Mouse (Mus musculus): ENCODE data around the gene Lypd6. TPM values are rescaled to one million over a fixed set of nuclear protein-coding genes. Genes with fewer than 3 reads are reported as not detected.

Gene Lypd6
- polyA plus RNA-seq, 1 experiment from 2014 or later: 9.6 TPM

DNA sequence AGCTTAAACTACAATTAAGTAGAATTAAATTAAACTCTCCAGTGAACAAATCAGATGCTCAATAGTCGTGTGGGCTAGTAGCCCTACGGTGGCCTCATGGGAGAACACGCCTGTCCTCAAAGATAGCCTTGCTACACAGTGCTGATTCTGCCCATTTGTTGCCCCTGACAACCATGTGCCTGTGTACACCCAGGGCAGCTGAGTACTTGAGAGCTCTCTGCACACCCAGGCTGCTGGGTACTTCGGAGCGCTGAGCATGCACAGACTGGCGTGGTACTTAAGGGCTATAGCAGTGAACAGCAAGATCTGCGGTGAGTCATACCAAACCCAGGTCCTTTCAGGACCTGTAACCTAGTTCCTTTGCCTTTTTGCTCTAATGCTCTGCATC lies 84.0 kb downstream of the Lypd6 start:
- ATAC-seq (replicated peaks; ENCODE audit: low FRiP score): peak; percentile 66
- WGBS: 83% methylated on average over 7 of the region's 7 CpGs
- H3K27ac ChIP-seq: no peak overlapping the region

DNA sequence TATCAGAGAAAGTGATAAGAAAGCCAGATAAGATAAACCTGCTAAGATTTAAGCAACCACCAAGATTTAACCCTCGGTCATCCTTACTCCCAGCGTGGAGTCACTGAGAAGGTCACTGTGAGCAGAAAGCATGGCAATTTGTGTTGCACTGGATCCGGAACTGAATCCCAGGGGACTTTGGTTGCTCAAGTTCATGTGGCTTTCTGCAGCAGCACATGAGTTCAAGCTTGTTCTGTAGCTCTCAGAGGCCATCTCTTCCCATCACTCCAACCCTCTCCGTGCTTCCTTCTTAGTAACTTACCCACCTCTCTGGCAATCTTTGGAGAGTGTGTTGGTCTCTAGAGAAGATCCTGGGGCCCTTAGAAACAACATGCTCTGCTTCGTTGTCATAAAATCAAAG lies 84.6 kb downstream of the Lypd6 start:
- no peak overlapping the region for H3K27ac ChIP-seq

More for the DNA sequence above, 84.0 kb downstream of the Lypd6 start:
- H3K4me1 ChIP-seq: peaks cover 7% of the 10 kb centered on the region; the same call in 1 of the 2 replicates
- no peak overlapping the region for H3K4me2 ChIP-seq
- no peaks in the 10 kb centered on the region for H3K9me3 ChIP-seq (replicated peaks)
- no peak overlapping the region for H3K9ac ChIP-seq
- H3K36me3 ChIP-seq: no peaks in the 10 kb centered on the region
- no peak overlapping the region for H3K4me3 ChIP-seq (replicated peaks)
- no peaks in the 10 kb centered on the region for H3K27me3 ChIP-seq

GRCm38 (mm10) chr2:50151401-50151800 lies 85.2 kb downstream of the Lypd6 start:
- Histone ChIP-seq H3K36me3 (no peaks in the 10 kb centered on the region), H3K4me1 (peaks cover 7% of the 10 kb centered on the region; the same call in 1 of the 2 replicates), H3K9ac (no peak overlapping the region), H3K9me3 (replicated peaks) (no peaks in the 10 kb centered on the region), H3K27ac (no peak overlapping the region), H3K27me3 (no peaks in the 10 kb centered on the region), H3K4me3 (replicated peaks) (no peak overlapping the region), H3K4me2 (no peak overlapping the region)
- WGBS: 60% methylated on average over 2 of the region's 2 CpGs
- no peak for ATAC-seq (replicated peaks; ENCODE audit: low FRiP score)

More for the DNA sequence above, 84.6 kb downstream of the Lypd6 start:
- 78% methylated on average over 5 of the region's 5 CpGs for WGBS
- H3K27me3 ChIP-seq: no peaks in the 10 kb centered on the region
- no peaks in the 10 kb centered on the region for H3K9me3 ChIP-seq (replicated peaks)
- ATAC-seq (replicated peaks; ENCODE audit: low FRiP score): no peak
- no peaks in the 10 kb centered on the region for H3K36me3 ChIP-seq
- H3K9ac ChIP-seq: no peak overlapping the region
- H3K4me3 ChIP-seq (replicated peaks): no peak overlapping the region
- H3K4me1 ChIP-seq: peaks cover 7% of the 10 kb centered on the region; the same call in 1 of the 2 replicates
- H3K4me2 ChIP-seq: no peak overlapping the region

- no peak for ATAC-seq (replicated peaks; ENCODE audit: low FRiP score)
- WGBS: 80% methylated on average over 3 of the region's 3 CpGs
- H3K9ac ChIP-seq: no peak overlapping the region
- no peaks in the 10 kb centered on the region for H3K9me3 ChIP-seq (replicated peaks)
- no peaks in the 10 kb centered on the region for H3K27me3 ChIP-seq
- H3K36me3 ChIP-seq: no peaks in the 10 kb centered on the region
- no peak overlapping the region for H3K4me3 ChIP-seq (replicated peaks)
- no peak overlapping the region for H3K27ac ChIP-seq
- H3K4me2 ChIP-seq: no peak overlapping the region
- peaks cover 7% of the 10 kb centered on the region; the same call in 1 of the 2 replicates for H3K4me1 ChIP-seq
Measured at GRCm38 (mm10) chr2:50151879-50152278, 85.7 kb downstream of the Lypd6 start.

DNA sequence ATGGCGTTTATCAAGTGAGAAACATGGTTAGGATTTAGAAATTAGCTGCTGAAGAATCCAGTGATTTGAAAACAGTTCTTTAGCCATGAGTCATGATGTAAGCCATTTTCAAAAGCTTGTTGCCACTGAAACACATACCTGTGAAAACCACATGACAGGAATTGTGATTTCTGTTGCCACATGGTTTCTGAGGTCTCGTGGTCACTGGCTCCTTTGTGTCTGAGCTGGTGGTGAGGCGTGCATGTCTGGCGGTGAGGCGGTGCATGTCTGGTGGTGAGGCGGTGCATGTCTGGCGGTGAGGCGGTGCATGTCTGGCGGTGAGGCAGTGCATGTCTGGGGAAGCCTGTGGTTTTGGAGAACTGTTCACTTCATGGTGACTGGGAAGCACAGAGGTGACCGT lies 89.8 kb downstream of the Lypd6 start:
- 91% methylated on average over 10 of the region's 10 CpGs for WGBS
- H3K4me2 ChIP-seq: no peak overlapping the region
- H3K9ac ChIP-seq: no peak overlapping the region
- no peak for ATAC-seq (replicated peaks; ENCODE audit: low FRiP score)
- no peak overlapping the region for H3K4me3 ChIP-seq (replicated peaks)
- H3K4me1 ChIP-seq: no peaks in the 10 kb centered on the region
- no peak overlapping the region for H3K27ac ChIP-seq
- no peaks in the 10 kb centered on the region for H3K27me3 ChIP-seq
- H3K36me3 ChIP-seq: no peaks in the 10 kb centered on the region
- no peaks in the 10 kb centered on the region for H3K9me3 ChIP-seq (replicated peaks)

DNA sequence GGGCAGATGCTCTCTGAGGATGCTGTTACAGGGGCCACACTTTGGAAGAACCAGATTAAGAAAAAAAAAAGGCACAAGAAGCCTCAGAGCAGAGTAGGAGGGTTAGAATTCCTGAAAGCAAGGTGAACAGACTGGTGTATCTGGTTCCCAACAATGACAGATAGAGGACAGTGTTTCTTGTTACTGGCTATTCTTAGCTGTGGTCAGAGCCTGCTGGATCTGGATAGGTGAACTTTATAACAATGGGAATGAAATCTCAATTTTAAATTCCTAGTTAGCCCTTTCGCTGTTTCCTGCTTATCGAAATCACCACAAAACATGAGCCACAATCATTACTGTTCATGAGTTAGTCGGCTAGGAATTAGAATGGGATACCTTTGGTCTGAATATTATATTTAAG lies 93.8 kb downstream of the Lypd6 start:
- no peaks in the 10 kb centered on the region for H3K36me3 ChIP-seq
- no peak overlapping the region for H3K4me3 ChIP-seq (replicated peaks)
- no peak overlapping the region for H3K9ac ChIP-seq
- WGBS: 91% methylated on average over 3 of the region's 3 CpGs
- no peak for ATAC-seq (replicated peaks; ENCODE audit: low FRiP score)
- H3K27me3 ChIP-seq: no peaks in the 10 kb centered on the region
- H3K4me2 ChIP-seq: no peak overlapping the region
- H3K4me1 ChIP-seq: no peaks in the 10 kb centered on the region
- no peak overlapping the region for H3K27ac ChIP-seq
- H3K9me3 ChIP-seq (replicated peaks): no peaks in the 10 kb centered on the region

DNA sequence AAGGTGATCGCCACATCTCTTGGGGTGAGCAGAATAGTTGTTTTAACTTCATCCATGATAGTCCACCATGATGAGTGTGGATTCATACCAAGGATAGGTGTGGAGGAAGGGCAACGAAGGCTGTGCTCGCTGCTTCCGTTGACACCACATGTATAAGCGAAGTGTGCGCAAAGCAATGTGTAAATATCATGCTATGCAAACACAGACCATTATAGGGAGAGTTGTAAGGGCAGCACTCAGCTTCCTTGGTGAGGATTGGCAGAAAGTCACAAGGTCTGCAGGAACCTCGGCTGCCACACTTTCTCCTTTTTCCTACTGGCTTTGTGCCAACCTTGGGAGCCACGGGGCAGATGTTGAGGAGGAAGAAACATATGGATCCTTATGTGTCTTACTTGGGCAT lies 97.4 kb downstream of the Lypd6 start:
- no peak overlapping the region for H3K4me2 ChIP-seq
- no peak overlapping the region for H3K9ac ChIP-seq
- no peaks in the 10 kb centered on the region for H3K27me3 ChIP-seq
- ATAC-seq (replicated peaks; ENCODE audit: low FRiP score): no peak
- H3K4me3 ChIP-seq (replicated peaks): no peak overlapping the region
- peaks cover 6% of the 10 kb centered on the region; the same call in 1 of the 2 replicates for H3K4me1 ChIP-seq
- WGBS: 84% methylated on average over 8 of the region's 8 CpGs
- H3K9me3 ChIP-seq (replicated peaks): no peaks in the 10 kb centered on the region
- H3K27ac ChIP-seq: no peak overlapping the region
- no peaks in the 10 kb centered on the region for H3K36me3 ChIP-seq

DNA sequence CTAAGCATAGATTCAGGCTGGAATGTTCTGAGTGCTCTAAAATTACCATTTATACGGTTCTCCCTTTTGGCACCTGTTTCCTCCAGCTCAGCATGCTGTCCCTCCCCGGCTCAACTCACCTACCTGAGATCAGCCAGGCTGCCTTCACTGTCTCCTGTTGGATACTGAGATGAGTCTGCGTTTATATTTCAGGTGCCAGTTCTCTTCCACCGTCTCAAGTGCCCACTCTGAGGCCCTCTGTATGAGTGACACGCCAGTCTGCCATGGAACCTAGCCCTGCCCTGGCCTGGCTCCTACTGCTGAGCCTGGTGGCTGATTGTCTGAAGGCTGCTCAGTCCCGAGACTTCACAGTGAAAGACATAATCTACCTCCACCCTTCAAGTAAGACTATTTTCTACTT lies 99.0 kb downstream of the Lypd6 start:
- H3K27ac ChIP-seq: peak overlapping the region; percentile 51; the same call in 1 of the 2 replicates
- no peak for ATAC-seq (replicated peaks; ENCODE audit: low FRiP score)
- no peak overlapping the region for H3K4me3 ChIP-seq (replicated peaks)
- no peak overlapping the region for H3K4me2 ChIP-seq
- H3K9me3 ChIP-seq (replicated peaks): no peaks in the 10 kb centered on the region
- H3K36me3 ChIP-seq: no peaks in the 10 kb centered on the region
- 56% methylated on average over 6 of the region's 6 CpGs for WGBS
- no peaks in the 10 kb centered on the region for H3K27me3 ChIP-seq
- peaks cover 11% of the 10 kb centered on the region for H3K4me1 ChIP-seq
- no peak overlapping the region for H3K9ac ChIP-seq

- Histone ChIP-seq H3K27ac (no peak overlapping the region), H3K4me3 (replicated peaks) (no peak overlapping the region), H3K36me3 (no peaks in the 10 kb centered on the region), H3K4me1 (peaks cover 14% of the 10 kb centered on the region), H3K4me2 (no peak overlapping the region), H3K9ac (no peak overlapping the region), H3K9me3 (replicated peaks) (no peaks in the 10 kb centered on the region), H3K27me3 (no peaks in the 10 kb centered on the region)
- no peak for ATAC-seq (replicated peaks; ENCODE audit: low FRiP score)
- WGBS: 63% methylated on average over 5 of the region's 5 CpGs
Measured at GRCm38 (mm10) chr2:50166082-50166481, 99.9 kb downstream of the Lypd6 start.

GRCm38 (mm10) chr2:50173730-50174528 lies 107.7 kb downstream of the Lypd6 start:
- H3K4me1 ChIP-seq: peaks cover 23% of the 10 kb centered on the region
- ATAC-seq (replicated peaks; ENCODE audit: low FRiP score): no peak
- no peaks in the 10 kb centered on the region for H3K27me3 ChIP-seq
- no peaks in the 10 kb centered on the region for H3K36me3 ChIP-seq
- no peak overlapping the region for H3K27ac ChIP-seq
- H3K4me2 ChIP-seq: no peak overlapping the region
- no peaks in the 10 kb centered on the region for H3K9me3 ChIP-seq (replicated peaks)
- H3K9ac ChIP-seq: no peak overlapping the region
- WGBS: 83% methylated on average over 12 of the region's 12 CpGs
- no peak overlapping the region for H3K4me3 ChIP-seq (replicated peaks)

GRCm38 (mm10) chr2:50175709-50176108 lies 109.5 kb downstream of the Lypd6 start:
- WGBS: 41% methylated on average over 4 of the region's 4 CpGs
- ATAC-seq (replicated peaks; ENCODE audit: low FRiP score): peak; percentile 60
- Histone ChIP-seq H3K4me1 (peaks cover 16% of the 10 kb centered on the region), H3K36me3 (no peaks in the 10 kb centered on the region), H3K4me2 (no peak overlapping the region), H3K9me3 (replicated peaks) (no peaks in the 10 kb centered on the region), H3K27ac (no peak overlapping the region), H3K27me3 (no peaks in the 10 kb centered on the region), H3K4me3 (replicated peaks) (no peak overlapping the region), H3K9ac (no peak overlapping the region)

DNA sequence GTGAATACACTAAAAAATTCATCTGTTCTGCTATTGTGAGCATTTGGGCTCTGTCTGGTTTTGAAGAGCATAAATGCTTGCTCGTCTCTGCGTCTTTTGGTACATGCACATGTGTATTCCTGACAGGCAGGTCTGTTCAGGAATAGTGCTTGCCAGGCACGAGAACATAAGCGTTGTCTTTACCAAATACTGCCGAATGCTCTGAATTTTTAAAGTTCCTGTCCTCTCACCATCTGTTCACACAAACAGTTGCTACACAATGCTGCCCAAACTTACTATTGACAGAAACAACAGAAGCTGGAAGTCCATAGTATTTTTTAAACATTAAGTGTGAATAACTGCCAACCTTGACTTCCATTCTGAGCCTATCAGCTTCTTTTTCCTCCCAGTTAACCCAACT lies 112.9 kb downstream of the Lypd6 start:
- peaks cover 16% of the 10 kb centered on the region for H3K4me1 ChIP-seq
- no peaks in the 10 kb centered on the region for H3K9me3 ChIP-seq (replicated peaks)
- H3K4me3 ChIP-seq (replicated peaks): no peak overlapping the region
- WGBS: 83% methylated on average over 5 of the region's 5 CpGs
- H3K27ac ChIP-seq: no peak overlapping the region
- no peak overlapping the region for H3K4me2 ChIP-seq
- no peaks in the 10 kb centered on the region for H3K36me3 ChIP-seq
- ATAC-seq (replicated peaks; ENCODE audit: low FRiP score): no peak
- no peak overlapping the region for H3K9ac ChIP-seq
- no peaks in the 10 kb centered on the region for H3K27me3 ChIP-seq

DNA sequence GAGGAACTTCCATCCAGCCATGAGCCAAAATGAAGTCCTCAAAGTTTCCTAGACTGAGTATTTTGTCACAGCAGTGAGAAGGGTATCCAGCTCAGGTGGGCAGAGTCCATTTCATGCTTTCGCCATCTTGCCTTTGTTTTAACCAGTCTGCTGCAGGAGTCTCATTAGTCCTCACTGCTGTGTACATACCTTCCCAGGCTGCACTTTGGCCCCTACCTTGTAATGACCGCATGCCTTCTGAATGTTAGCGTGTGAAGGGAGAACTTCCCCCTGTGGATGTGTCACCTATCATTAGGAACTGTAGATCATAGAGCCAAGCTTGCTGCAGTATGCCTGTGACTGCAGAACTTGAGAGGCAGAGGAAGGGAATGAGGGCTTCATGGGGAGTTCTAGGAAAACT lies 114.2 kb downstream of the Lypd6 start:
- Histone ChIP-seq H3K4me2 (no peak overlapping the region), H3K36me3 (no peaks in the 10 kb centered on the region), H3K4me1 (peaks cover 10% of the 10 kb centered on the region), H3K4me3 (replicated peaks) (no peak overlapping the region), H3K27me3 (no peaks in the 10 kb centered on the region), H3K9me3 (replicated peaks) (no peaks in the 10 kb centered on the region), H3K9ac (no peak overlapping the region), H3K27ac (no peak overlapping the region)
- ATAC-seq (replicated peaks; ENCODE audit: low FRiP score): no peak
- 94% methylated on average over 3 of the region's 3 CpGs for WGBS
